Mouse (Mus musculus): ENCODE measurements at regions not wholly inside any gene's neighbourhood (a gene's known extent, or its start where the extent isn't known, plus 50 kb on each side); places are given as distances from the start of the nearest gene placed in this dataset.
A peak's percentile ranks its signal among the peaks of the same experiment; 100 is the strongest.

DNA sequence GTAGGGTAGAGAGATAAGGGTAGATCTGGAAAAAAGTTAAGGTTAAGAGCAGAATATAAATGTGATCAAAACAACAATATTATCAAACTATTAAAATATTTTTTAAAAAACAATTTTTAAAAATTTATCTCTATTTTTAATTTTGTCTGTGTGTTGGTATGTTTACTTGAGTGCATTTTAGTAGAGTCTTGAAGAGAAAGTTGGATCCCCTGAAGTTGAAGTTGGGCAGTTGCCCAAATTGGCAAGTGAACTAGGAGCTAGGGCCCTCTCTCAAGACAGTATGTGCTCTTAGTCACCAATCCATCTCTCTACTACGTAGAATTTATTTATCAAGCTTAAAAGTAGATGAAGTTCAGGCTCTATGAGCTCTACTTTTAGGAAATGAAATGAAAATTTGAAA is 59.9 kb downstream of the Adamts1 start:
- no peak for ATAC-seq
- no peak overlapping the region for H3K9ac ChIP-seq

DNA sequence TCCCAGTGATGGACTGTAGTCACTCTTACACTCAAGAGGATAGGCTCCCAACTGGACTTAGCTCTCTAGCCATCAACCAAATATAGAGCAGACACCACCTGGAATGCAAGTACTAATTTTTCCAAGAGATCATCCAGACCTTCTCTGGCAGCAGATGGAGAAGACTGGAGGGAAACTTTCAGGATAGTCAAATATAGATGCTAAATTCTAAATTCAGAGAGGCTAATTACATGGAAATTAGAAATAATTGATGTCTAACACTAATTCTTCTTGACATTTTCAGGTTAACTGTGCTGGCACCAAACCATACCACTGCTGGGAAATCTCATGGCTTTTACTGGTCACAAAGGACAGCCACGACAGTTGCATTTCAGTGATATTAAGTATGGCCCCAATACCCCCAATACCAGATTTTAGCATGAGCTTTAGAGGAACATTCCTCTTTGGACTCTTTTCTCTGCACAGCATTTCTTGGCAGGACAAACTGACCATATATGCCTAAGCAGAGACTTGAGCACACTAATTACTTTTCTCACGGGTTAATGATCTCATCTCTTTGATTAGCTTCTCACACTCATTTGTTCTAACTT is 64.2 kb downstream of the Adamts1 start:
- Histone ChIP-seq H3K36me3 (no peaks in the 10 kb centered on the region), H3K4me2 (replicated peaks) (no peak overlapping the region), H3K27ac (no peak overlapping the region), H3K9me3 (no peaks in the 10 kb centered on the region), H3K4me1 (replicated peaks) (no peaks in the 10 kb centered on the region), H3K27me3 (replicated peaks) (no peaks in the 10 kb centered on the region), H3K9ac (no peak overlapping the region), H3K4me3 (replicated peaks) (no peak overlapping the region)
- ATAC-seq, result no peak
- WGBS, result 84% methylated on average over 2 of the region's 2 CpGs

More for the DNA sequence above, 59.9 kb downstream of the Adamts1 start:
- H3K4me1 ChIP-seq (replicated peaks), result no peaks in the 10 kb centered on the region
- H3K27ac ChIP-seq, result no peak overlapping the region
- H3K9me3 ChIP-seq, result no peaks in the 10 kb centered on the region
- no peaks in the 10 kb centered on the region for H3K27me3 ChIP-seq (replicated peaks)
- WGBS, result 80% methylated on average over 1 of the region's 1 CpGs
- H3K4me3 ChIP-seq (replicated peaks), result no peak overlapping the region
- H3K36me3 ChIP-seq, result no peaks in the 10 kb centered on the region
- no peak overlapping the region for H3K4me2 ChIP-seq (replicated peaks)

DNA sequence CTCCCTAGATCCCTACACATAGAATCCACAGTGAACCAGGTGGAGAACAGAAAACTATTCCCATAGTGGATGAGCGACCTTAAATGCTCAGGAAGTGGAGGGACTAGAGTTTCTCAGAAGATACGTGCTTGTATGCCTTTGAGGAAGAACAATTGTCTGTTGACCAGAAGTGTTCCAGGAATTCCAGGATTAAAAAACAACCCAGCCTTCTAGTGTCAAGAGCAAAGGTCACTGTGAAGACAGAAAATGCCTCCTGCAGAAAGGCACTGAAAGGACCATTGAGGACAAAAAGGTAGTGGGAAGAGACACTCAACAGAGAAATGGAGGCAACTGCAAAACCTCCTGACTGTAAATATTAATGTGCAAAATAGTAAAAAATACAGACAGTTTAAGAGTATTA is 74.9 kb downstream of the Adamts1 start:
- H3K4me1 ChIP-seq (replicated peaks), result no peaks in the 10 kb centered on the region
- no peak overlapping the region for H3K4me2 ChIP-seq (replicated peaks)
- no peaks in the 10 kb centered on the region for H3K27me3 ChIP-seq (replicated peaks)
- no peaks in the 10 kb centered on the region for H3K9me3 ChIP-seq
- ATAC-seq, result no peak
- H3K9ac ChIP-seq, result no peak overlapping the region
- H3K36me3 ChIP-seq, result no peaks in the 10 kb centered on the region
- no peak overlapping the region for H3K4me3 ChIP-seq (replicated peaks)
- no peak overlapping the region for H3K27ac ChIP-seq
- 60% methylated on average over 2 of the region's 2 CpGs for WGBS

DNA sequence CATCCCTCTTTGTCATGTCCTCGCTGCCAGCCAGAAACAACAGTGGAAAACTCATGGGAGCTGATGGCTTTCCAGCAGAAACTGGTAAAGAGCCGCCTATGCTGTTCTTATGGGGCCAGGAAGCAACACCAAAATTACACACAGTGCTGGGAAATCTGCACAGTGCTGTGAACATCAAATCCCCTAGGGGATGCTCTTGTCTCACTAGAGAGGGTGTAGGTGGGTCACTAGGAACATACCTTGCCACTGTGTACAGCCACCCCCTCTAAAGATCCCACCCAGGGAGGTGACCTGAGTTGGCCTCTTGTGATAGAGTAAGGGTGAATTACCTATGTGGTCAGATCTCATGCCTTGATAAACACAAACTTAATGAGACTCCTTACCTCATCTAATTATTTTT is 80.9 kb downstream of the Adamts1 start:
- H3K9me3 ChIP-seq, result no peaks in the 10 kb centered on the region
- whole genome bisulfite sequencing, result 53% methylated on average over 2 of the region's 2 CpGs
- H3K4me1 ChIP-seq (replicated peaks), result no peaks in the 10 kb centered on the region
- no peaks in the 10 kb centered on the region for H3K36me3 ChIP-seq
- no peak overlapping the region for H3K4me2 ChIP-seq (replicated peaks)
- H3K9ac ChIP-seq, result no peak overlapping the region
- no peaks in the 10 kb centered on the region for H3K27me3 ChIP-seq (replicated peaks)
- ATAC-seq, result no peak
- H3K4me3 ChIP-seq (replicated peaks), result no peak overlapping the region
- no peak overlapping the region for H3K27ac ChIP-seq

DNA sequence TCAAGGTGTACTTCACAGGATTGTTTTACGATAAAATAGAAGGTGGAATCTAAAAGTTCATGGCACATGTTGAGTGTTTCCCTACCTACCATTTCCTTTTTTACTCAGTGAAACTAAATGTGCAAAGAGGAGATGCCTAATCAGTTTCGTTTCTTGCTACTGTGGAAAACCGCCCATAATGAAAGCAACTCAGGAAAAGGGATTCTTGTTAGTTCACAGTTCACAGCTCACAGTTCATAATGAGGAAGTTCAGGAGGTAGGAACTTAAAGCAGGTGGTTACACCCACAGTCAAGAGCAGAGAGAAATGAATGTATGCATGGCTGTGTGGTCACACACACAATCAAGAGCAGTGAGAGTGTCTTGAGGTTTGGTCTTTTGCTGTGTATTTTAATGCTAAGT is 90.6 kb downstream of the Adamts1 start:
- Histone ChIP-seq H3K27ac (no peak overlapping the region), H3K4me1 (replicated peaks) (no peaks in the 10 kb centered on the region), H3K9me3 (no peaks in the 10 kb centered on the region), H3K4me3 (replicated peaks) (no peak overlapping the region), H3K9ac (no peak overlapping the region), H3K27me3 (replicated peaks) (no peaks in the 10 kb centered on the region), H3K4me2 (replicated peaks) (no peak overlapping the region), H3K36me3 (no peaks in the 10 kb centered on the region)
- no peak for ATAC-seq
- WGBS, result 92% methylated on average over 3 of the region's 3 CpGs

DNA sequence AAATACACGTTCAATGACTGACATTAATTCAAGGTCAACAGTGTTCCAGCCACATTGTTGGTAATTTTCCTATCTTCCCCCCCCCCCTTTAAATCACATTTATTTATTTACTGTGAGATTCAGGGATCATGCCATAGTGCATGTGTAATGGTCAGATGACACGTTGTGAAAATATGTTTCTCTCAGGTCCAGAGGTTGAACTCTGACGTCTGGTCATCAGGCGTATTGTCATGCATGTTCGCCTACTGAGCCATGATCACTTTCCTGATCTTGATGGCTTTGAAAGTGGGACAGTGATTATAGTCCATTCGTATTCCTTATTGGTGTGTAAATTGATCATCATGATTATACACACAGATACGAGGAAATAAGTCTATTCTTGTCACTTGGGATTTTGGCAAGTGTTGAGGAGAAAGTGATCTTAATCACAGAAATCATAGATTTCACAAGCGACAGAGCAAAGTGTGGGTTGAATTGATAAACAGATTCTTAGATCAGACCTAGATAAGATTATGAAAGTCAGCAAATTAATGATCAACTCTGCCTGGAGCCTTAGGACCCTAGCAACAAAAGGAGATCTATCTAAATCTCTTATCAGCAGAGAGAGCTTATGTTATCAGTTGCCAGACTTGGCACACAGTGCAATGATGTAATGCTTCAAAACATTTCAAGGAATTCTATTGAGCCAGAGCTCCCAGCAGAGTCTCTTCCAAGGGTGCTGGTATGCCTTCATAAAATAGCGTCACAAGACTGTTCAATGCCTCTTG is 98.5 kb downstream of the Adamts1 start:
- Histone ChIP-seq H3K4me2 (replicated peaks) (no peak overlapping the region), H3K4me1 (replicated peaks) (no peaks in the 10 kb centered on the region), H3K4me3 (replicated peaks) (no peak overlapping the region), H3K27ac (no peak overlapping the region), H3K9ac (no peak overlapping the region), H3K36me3 (no peaks in the 10 kb centered on the region), H3K9me3 (no peaks in the 10 kb centered on the region), H3K27me3 (replicated peaks) (no peaks in the 10 kb centered on the region)
- ATAC-seq, result peak; percentile 61
- WGBS, result 69% methylated on average over 9 of the region's 9 CpGs

DNA sequence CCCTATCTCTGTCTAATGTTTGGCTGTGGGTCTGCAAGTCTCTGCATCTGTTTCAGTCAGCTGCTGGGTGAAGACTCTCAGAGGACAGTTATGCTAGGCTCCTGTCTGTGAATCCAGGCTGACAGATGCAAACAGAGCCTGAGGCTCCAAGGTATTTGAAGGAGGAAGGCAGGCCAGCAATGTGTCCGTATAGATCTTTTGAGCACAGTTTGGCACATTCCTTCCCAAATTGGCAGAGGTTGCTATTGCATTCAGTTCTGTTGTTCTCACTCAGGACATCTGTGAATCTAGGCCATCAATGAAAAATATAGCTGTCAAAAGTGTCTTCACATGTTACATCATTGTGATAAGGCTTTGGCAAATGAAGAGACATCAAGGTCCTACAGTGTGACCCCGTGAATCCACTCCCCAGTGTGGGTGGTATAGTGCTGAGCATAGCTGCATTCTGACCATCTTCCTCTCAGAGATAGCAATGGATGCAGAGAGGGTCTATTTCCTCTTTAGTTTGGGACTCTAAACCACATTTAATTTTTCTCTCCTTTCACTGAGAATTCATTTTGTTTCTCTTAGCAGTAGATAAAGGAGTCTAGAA is 99.9 kb downstream of the Adamts1 start:
- no peak for ATAC-seq
- H3K36me3 ChIP-seq, result no peaks in the 10 kb centered on the region
- WGBS, result 78% methylated on average over 2 of the region's 2 CpGs

DNA sequence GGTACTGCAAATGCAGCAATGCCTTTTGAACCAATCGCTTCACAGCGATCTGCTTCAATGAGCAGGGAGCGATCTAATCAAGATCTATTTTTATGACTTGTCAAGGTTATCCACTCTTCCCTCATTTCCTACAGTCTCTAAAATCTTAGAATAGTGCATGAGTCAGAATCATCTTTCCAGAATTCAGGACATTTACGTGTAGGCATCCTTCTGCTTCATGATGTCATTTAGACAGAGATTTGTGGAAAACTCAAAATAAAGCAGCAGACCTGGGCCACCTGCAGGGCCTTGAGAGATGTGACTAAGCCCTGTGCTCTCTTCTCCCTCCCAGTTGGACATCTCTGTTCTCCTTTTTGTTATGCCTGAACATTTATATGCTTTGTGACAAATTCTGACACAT is 103.6 kb downstream of the Adamts1 start:
- H3K4me2 ChIP-seq (replicated peaks), result no peak overlapping the region
- no peak for ATAC-seq
- H3K36me3 ChIP-seq, result no peaks in the 10 kb centered on the region
- no peaks in the 10 kb centered on the region for H3K4me1 ChIP-seq (replicated peaks)
- H3K4me3 ChIP-seq (replicated peaks), result no peak overlapping the region
- 81% methylated on average over 4 of the region's 4 CpGs for WGBS
- no peak overlapping the region for H3K9ac ChIP-seq
- no peak overlapping the region for H3K27ac ChIP-seq
- no peaks in the 10 kb centered on the region for H3K27me3 ChIP-seq (replicated peaks)
- no peaks in the 10 kb centered on the region for H3K9me3 ChIP-seq

More for the DNA sequence above, 99.9 kb downstream of the Adamts1 start:
- Histone ChIP-seq H3K4me2 (replicated peaks) (no peak overlapping the region), H3K4me3 (replicated peaks) (no peak overlapping the region), H3K9me3 (no peaks in the 10 kb centered on the region), H3K4me1 (replicated peaks) (no peaks in the 10 kb centered on the region), H3K9ac (no peak overlapping the region), H3K27me3 (replicated peaks) (no peaks in the 10 kb centered on the region), H3K27ac (no peak overlapping the region)

DNA sequence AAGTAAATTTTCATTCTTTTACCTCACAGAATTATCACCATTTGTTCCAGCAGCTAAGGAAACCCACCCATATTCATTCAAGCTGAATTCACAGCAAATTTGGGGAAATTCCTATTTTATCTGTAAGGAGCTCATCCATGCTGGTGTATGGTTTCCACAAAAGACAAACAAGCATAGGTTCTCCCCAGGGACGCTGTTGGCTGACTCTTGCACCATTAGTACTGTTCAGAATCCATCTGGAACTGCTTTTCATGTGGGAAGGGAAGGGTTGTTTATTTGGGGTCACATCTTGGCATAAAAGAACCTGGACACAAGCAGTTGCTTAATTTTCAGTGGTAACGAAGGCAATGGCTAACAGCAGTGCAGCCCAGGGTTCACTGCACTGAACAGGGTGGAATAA is 120.2 kb downstream of the Adamts1 start:
- H3K4me3 ChIP-seq (replicated peaks), result no peak overlapping the region
- no peaks in the 10 kb centered on the region for H3K4me1 ChIP-seq (replicated peaks)
- no peak overlapping the region for H3K4me2 ChIP-seq (replicated peaks)
- H3K9ac ChIP-seq, result no peak overlapping the region
- no peak for ATAC-seq
- WGBS, result 82% methylated on average over 2 of the region's 2 CpGs
- H3K27ac ChIP-seq, result no peak overlapping the region
- no peaks in the 10 kb centered on the region for H3K36me3 ChIP-seq
- no peaks in the 10 kb centered on the region for H3K27me3 ChIP-seq (replicated peaks)
- H3K9me3 ChIP-seq, result no peaks in the 10 kb centered on the region

DNA sequence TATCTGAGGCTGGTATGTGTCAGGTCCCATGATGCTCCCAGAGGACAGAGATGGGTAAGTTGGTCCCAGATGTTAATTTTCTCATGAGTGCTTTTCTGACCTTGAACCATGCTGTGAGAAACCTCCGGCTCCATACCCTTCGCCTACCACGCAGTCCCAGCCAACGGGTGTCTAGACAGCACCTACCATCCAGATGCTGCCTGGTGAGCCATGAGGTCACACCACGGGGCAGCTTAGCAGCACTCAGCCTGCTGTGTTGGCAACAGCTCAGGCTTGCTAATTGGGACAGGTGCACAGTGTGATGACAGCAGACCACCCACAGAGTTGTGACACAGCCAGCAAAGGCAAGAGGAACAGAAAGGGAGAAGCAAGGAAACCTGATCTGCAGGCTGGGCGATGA is 122.6 kb downstream of the Adamts1 start:
- no peak overlapping the region for H3K4me3 ChIP-seq (replicated peaks)
- H3K27me3 ChIP-seq (replicated peaks), result no peaks in the 10 kb centered on the region
- 31% methylated on average over 6 of the region's 6 CpGs for WGBS
- H3K36me3 ChIP-seq, result no peaks in the 10 kb centered on the region
- ATAC-seq, result no peak
- no peak overlapping the region for H3K4me2 ChIP-seq (replicated peaks)
- no peak overlapping the region for H3K27ac ChIP-seq
- H3K9me3 ChIP-seq, result no peaks in the 10 kb centered on the region
- H3K4me1 ChIP-seq (replicated peaks), result no peaks in the 10 kb centered on the region
- H3K9ac ChIP-seq, result no peak overlapping the region

DNA sequence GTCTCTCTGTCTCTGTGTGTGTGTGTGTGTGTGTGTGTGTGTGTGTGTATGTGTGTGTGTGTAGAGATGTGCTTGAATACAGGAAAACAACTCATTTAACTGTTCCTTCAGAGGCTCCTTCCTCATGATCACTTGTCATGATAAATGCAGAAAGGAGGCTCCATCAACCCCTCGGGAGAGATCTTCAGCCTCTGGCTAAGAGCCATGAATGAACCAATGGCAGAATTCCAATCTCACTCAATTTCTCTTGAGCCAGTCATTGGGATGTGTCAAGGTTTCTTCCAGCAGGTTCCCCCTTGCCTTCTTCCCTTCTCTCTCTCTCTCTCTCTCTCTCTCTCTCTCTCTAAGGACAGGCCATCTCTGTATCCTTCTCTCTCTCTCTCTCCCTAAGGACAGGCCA is 124.1 kb downstream of the Adamts1 start:
- Histone ChIP-seq H3K4me3 (replicated peaks) (no peak overlapping the region), H3K36me3 (no peaks in the 10 kb centered on the region), H3K4me2 (replicated peaks) (no peak overlapping the region), H3K27ac (no peak overlapping the region), H3K4me1 (replicated peaks) (no peaks in the 10 kb centered on the region), H3K9ac (no peak overlapping the region), H3K27me3 (replicated peaks) (no peaks in the 10 kb centered on the region), H3K9me3 (no peaks in the 10 kb centered on the region)
- no peak for ATAC-seq
- WGBS, result 21% methylated on average over 1 of the region's 1 CpGs

DNA sequence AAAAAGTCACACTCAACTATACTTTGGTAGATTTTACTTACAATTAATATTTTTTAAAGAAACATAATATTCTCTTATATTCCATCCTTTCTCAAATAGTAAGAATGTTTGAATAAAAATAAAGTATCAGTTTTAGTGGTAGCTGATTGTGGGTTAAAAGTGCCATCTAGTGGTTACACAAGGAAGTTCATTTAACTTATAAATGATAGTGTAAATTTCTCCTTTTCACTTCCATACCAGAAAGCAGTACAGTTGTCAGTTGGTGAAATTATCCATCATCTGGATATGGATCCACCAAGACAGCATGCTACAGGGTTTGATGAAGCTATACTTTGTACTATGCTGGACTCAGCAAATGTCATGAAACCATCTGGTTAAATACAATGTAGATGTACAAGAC is 124.7 kb downstream of the Adamts1 start:
- Histone ChIP-seq H3K9me3 (no peaks in the 10 kb centered on the region), H3K4me1 (replicated peaks) (no peaks in the 10 kb centered on the region), H3K4me3 (replicated peaks) (no peak overlapping the region), H3K4me2 (replicated peaks) (no peak overlapping the region), H3K27me3 (replicated peaks) (no peaks in the 10 kb centered on the region), H3K36me3 (no peaks in the 10 kb centered on the region), H3K9ac (no peak overlapping the region), H3K27ac (no peak overlapping the region)
- ATAC-seq, result peak; percentile 25; the same call in 1 of the 2 replicates

DNA sequence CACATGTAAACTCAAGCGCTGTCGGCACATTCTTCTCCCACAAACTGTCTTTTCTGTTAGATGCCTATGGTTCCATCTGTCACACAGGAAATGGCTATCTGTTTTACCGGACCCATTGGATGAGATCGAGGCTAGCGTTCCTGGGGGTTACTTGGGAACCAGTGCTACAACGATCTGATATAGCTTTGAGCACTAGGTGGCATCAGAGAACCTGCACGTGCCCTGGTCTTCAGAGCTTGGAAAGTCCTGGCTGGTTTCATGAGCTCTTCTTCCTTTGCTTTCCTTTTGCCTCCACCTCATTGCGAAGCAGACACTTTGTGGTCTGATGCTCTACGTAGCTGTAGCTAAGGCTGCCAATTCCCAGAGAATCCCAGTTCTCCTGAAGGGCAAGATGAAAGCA is 123.8 kb upstream of the Cyyr1 start:
- Histone ChIP-seq H3K36me3 (no peaks in the 10 kb centered on the region), H3K9me3 (no peaks in the 10 kb centered on the region), H3K27ac (no peak overlapping the region), H3K27me3 (replicated peaks) (no peaks in the 10 kb centered on the region), H3K9ac (no peak overlapping the region), H3K4me1 (replicated peaks) (no peaks in the 10 kb centered on the region), H3K4me3 (replicated peaks) (no peak overlapping the region), H3K4me2 (replicated peaks) (no peak overlapping the region)
- WGBS, result 28% methylated on average over 9 of the region's 9 CpGs
- ATAC-seq, result peak; percentile 53; the same call in 1 of the 2 replicates

Measured in intestine, embryonic 15.5 days (tissue).